Mouse (Mus musculus) heart, postnatal 0 days (tissue): ENCODE results near the gene Sec23b.
A peak's percentile ranks its signal among the peaks of the same experiment; 100 is the strongest.

Source experiments
- CTCF ChIP-seq: IDR thresholded peaks from 2 replicates; pipeline ENCODE4 v1.5.1; 2016; ENCODE audit warnings: antibody characterized with exemption, control low read depth, low read depth
- EP300 ChIP-seq: IDR thresholded peaks from 2 replicates; pipeline ENCODE4 v1.6.1; 2016; ENCODE audit warnings: antibody characterized with exemption, low read depth

DNA sequence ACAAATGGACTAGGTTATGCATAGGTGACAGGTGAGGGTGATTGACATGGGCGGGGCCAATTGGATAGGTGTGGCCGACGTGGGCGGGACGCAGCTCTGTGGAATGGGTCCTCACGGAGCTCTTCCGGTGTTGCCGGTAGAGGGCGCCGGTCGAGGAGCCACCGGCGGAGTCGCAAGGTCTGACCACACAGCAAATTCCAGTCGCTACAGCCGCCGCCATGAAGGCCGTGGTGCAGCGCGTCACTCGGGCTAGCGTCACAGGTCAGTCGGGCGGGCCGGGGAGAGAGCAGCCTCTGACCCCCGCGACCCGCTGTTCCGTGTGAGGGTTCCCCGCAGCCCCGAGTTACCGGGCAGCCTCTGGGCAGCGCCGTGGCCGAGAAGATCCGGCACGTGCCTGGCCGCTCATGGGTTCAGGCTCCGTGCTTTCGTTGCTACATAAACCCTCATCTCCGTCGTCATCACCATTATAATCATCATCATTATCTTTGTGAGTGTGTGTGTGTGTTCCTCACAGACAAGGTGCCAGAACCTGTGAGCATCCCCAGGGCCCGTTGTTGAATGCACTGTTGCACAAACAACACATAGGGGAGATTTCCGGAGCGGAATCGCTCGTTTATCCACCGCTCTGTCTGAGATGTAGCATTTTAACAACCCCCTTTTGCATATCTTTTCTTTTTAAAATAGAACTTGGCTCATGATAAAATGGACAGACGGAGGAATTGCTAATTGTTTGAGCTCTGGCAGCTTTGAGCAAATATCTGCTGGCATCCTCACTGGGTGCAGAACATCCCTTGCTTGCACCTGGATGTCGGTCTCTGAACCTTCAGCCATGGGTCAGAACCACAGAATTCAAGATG, 44.0 kb downstream of the Sec23b start, which contains the start of gene Dtd1:
- TF ChIP-seq CTCF (peak; percentile 73), EP300 (no peak)
